Mouse (Mus musculus): ENCODE measurements around the gene Mphosph9. TPM values are rescaled to one million over a fixed set of nuclear protein-coding genes. Genes with fewer than 3 reads are reported as not detected.

Gene Mphosph9
- polyA plus RNA-seq, 1 experiment from 2014 or later: 13.1 TPM

DNA sequence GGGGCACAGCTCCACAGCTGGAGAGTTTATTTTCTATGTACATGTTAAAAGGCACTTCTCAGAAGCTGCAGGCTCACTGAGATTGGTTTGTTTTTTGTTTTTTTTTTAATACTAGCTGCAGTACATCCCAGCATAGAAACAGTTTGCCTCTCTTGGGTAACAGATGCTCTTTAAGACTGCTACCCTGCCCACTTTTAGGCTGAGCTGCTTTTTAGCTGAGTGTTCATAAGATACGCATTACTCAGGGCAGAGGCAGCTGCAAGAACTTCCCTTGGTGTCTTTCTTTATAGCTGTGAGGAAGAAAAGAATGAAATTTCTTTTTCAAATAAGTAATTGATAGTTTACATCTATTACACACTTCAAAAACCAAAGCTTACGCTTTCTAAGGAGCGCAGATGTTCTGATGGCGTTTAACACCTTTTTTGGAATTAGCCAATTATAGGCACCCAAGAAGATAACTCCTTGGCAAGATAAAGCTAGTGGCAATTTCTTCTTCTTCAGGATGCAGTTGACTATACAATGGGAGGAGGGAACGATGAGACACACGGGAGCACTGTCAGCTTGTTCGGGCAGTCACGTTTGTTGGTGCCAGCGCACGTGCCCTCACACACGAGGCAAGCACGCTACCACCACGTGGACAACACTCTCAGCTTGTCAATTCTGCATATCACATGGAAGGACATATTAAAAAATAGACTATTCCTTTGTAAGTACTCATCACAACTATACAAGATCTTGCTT lies 75.0 kb downstream of the Mphosph9 start:
- WGBS: 94% methylated on average over 13 of the region's 13 CpGs
- ATAC-seq (replicated peaks; ENCODE audit: low FRiP score) (no peak), DNase-seq (ENCODE audit: low spot score) (no peak)
- Histone ChIP-seq H3K27ac (ENCODE audit: low read depth, low read length) (no peak overlapping the region), H3K4me3 (ENCODE audit: low read depth, low read length) (no peak overlapping the region), H3K4me1 (replicated peaks; ENCODE audit: control insufficient read depth, insufficient read depth, low read length) (peaks cover 15% of the 10 kb centered on the region), H3K9me3 (ENCODE audit: control insufficient read depth, low read length) (no peaks in the 10 kb centered on the region), H3K4me2 (no peak overlapping the region), H3K36me3 (ENCODE audit: control insufficient read depth, insufficient read depth, low read length) (peaks cover 18% of the 10 kb centered on the region), H3K9ac (ENCODE audit: low read depth, low read length) (no peak overlapping the region), H3K27me3 (replicated peaks; ENCODE audit: control insufficient read depth, insufficient read depth, low read length) (no peaks in the 10 kb centered on the region)

DNA sequence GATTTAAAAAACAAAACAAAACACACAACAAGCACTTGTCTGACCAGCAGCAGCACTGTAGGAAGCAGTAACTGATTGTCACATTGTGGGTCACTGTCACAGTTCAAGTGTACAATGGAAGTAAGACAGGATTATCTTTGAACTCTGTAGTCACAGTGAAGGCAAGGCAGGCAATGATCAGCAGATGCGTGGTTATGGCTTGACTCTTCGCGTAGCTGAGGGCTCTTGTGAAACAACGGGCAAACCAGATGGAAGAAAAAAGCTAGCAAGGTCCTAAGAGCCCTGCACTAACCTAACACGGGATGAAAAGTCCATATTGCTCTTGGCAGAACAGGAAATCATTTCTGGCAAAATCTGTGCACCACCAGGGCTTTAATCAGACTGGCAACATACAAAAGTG lies 76.7 kb downstream of the Mphosph9 start:
- Histone ChIP-seq H3K9me3 (ENCODE audit: control insufficient read depth, low read length) (no peaks in the 10 kb centered on the region), H3K4me1 (replicated peaks; ENCODE audit: control insufficient read depth, insufficient read depth, low read length) (peaks cover 20% of the 10 kb centered on the region), H3K9ac (ENCODE audit: low read depth, low read length) (no peak overlapping the region), H3K27me3 (replicated peaks; ENCODE audit: control insufficient read depth, insufficient read depth, low read length) (no peaks in the 10 kb centered on the region), H3K36me3 (ENCODE audit: control insufficient read depth, insufficient read depth, low read length) (peaks cover 9% of the 10 kb centered on the region), H3K4me2 (no peak overlapping the region), H3K27ac (ENCODE audit: low read depth, low read length) (no peak overlapping the region), H3K4me3 (ENCODE audit: low read depth, low read length) (no peak overlapping the region)
- 77% methylated on average over 5 of the region's 5 CpGs for WGBS
- DNase-seq (ENCODE audit: low spot score) (no peak), ATAC-seq (replicated peaks; ENCODE audit: low FRiP score) (no peak)

DNA sequence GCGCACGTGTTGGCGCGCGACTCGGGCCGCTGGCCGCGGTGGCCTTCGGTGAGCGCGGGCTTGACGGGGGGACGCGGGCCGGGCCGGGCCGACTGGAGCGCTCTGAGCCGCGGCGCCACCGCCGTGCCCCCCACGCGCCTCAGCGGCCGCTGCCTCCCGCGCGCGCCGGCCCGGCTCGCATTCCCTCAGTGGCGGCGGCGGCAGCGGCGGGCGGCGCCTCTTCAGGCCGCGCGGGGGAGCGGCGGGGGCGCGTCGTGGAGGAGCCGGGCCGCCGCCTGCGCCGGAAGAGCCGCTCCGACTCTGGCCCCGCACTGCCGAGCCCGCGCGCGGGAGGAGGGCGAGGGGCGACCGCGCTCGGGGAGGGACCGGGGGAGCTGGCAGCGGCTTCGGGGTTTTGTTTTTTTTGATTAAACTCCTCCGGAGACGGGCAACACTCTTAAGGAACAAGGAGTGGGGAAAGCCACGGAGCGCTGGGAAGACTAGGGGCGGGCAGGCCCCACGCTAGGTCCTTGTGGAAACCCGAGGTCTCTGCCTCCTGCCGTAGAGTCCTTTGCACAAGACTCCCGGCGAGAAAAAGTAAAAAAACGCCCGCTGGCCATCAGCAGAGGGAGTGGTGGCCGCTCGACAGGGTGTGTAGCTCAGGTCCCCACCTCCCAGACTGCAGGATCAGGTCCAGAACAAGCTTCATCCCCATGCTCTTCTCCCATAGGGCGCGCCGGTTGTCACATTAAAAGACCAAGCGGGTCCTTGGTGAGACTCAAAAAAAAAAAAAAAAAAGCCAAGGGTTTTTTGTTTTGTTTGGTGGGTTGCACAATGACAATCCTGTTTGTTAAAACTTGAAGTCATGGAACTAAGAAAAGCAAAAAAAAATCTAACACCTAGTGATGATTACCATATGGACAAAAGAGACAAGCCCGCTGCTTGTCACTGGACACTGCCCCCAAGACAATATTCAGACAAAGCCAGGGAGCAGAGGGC lies 77.9 kb downstream of the Mphosph9 start, which contains the start of gene Pitpnm2:
Gene Pitpnm2 (minus strand): TSS at position 147 of the 978 bp plus-strand sequence.
- H3K9ac ChIP-seq (ENCODE audit: low read depth, low read length): peak within 1 kb of the TSS; percentile 90
- peaks cover 9% of the 10 kb centered on the region for H3K36me3 ChIP-seq (ENCODE audit: control insufficient read depth, insufficient read depth, low read length)
- no peaks in the 10 kb centered on the region for H3K27me3 ChIP-seq (replicated peaks; ENCODE audit: control insufficient read depth, insufficient read depth, low read length)
- WGBS: under 1% methylated on average over 72 of the region's 90 CpGs
- peak within 1 kb of the TSS; percentile 86 for H3K4me3 ChIP-seq (ENCODE audit: low read depth, low read length)
- peak; percentile 62 for ATAC-seq (replicated peaks; ENCODE audit: low FRiP score)
- H3K27ac ChIP-seq (ENCODE audit: low read depth, low read length): peak within 1 kb of the TSS; percentile 84
- H3K4me1 ChIP-seq (replicated peaks; ENCODE audit: control insufficient read depth, insufficient read depth, low read length): peaks cover 20% of the 10 kb centered on the region
- H3K4me2 ChIP-seq: peak within 1 kb of the TSS; percentile 95
- no peaks in the 10 kb centered on the region for H3K9me3 ChIP-seq (ENCODE audit: control insufficient read depth, low read length)
- DNase-seq (ENCODE audit: low spot score): peak; percentile 63

DNA sequence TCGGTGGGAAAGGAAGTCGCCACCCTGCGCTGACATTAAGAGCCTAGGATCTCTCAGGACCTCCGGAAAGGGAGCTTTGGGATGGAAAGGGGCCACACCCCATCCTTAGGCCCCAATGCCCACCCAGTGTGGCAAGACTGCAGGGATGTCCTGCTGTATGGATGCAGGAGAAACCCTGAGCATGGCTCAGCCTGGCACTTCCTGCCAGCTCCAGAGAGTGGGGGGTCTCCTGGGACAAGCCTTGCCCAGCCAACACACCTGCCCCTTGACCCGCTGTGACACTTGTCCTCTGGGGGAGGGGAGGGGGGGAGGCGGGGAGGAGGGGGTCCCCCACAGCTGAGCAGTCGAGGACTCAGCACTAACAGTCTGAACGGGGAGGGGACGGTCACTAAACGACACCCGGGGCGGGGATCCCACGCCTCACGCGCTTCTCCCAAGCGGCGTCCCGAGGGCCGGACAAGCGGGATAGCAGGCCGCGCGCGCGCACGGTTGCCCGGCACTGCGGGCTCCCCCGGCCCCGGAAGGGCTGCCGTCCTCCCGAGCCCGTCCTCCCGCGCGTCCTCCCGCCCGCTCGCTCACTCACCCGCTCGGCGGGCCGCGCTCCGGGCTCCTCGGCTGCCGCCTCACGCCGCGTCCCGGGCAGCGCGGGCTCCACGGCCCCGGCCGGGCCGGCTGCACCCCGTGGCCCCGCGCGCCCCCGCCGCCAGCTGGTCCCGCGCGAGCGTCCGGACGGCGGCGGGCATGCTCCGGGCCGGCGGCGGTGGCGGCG lies 78.7 kb downstream of the Mphosph9 start:
- Histone ChIP-seq H3K27me3 (replicated peaks; ENCODE audit: control insufficient read depth, insufficient read depth, low read length) (no peaks in the 10 kb centered on the region), H3K27ac (ENCODE audit: low read depth, low read length) (peak overlapping the region; percentile 84), H3K36me3 (ENCODE audit: control insufficient read depth, insufficient read depth, low read length) (peaks cover 7% of the 10 kb centered on the region), H3K4me3 (ENCODE audit: low read depth, low read length) (peak overlapping the region; percentile 86), H3K4me1 (replicated peaks; ENCODE audit: control insufficient read depth, insufficient read depth, low read length) (peaks cover 20% of the 10 kb centered on the region), H3K9me3 (ENCODE audit: control insufficient read depth, low read length) (no peaks in the 10 kb centered on the region), H3K9ac (ENCODE audit: low read depth, low read length) (peak overlapping the region; percentile 90), H3K4me2 (peak overlapping the region; percentile 95)
- DNase-seq (ENCODE audit: low spot score) (peak; percentile 57), ATAC-seq (replicated peaks; ENCODE audit: low FRiP score) (peak; percentile 37; the same call in 1 of the 2 replicates)
- WGBS: under 1% methylated on average over 70 of the region's 77 CpGs

DNA sequence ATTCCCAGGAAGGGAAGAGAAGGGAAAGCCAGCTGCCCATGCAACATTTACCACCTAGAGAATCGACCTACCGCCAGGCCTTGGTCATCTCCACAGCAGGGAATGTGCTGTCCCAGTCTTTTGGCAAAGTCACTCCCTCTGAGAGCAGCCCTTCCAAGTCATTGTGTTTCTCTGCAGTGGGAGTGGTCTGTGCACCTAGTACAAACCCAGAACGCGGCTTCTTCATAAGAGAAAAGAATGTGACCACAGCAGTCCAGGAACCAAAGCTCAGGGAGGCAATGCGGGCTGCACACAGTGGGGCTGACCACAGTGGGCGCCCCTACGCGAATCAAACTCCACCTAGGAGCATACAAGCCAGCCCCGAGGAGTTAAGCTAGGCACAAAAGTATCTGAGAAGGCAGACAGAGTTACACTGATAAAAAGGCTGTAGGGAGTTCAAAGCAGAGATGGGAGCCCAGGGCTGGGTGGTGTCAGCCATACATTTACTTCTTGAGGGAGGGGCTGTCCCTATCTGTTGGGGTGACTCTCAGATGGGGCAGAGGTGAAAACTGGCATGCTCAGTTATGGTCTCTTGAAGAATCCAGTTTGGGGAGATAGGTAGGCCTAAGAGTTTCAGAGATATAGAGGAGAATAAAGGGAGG lies 79.7 kb downstream of the Mphosph9 start:
- peak; percentile 75 for ATAC-seq (replicated peaks; ENCODE audit: low FRiP score)
- peak overlapping the region; percentile 67 for H3K27ac ChIP-seq (ENCODE audit: low read depth, low read length)

DNA sequence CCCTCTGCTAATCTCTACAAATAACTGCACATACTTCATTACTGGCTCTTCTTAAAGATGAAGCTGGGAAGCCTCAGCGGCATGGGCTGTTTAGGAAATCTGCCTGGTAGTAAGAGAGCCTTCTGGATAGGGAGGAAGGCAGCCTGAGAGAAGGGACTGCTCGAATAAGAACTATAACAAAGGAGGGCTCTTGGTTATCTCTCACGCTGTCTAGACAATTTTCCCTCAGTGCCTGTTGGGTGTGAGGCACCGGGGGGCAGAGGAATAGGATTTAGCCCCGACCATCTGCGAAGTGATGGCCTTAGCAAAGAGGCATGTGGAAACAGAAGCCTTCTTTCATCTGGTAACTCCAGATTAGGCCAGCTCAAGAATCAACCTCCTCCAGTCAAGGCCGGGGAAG lies 80.5 kb downstream of the Mphosph9 start:
- 41% methylated on average over 7 of the region's 7 CpGs for WGBS
- Histone ChIP-seq H3K9ac (ENCODE audit: low read depth, low read length) (no peak overlapping the region), H3K4me3 (ENCODE audit: low read depth, low read length) (no peak overlapping the region)

More for the DNA sequence above, 79.7 kb downstream of the Mphosph9 start:
- WGBS: 30% methylated on average over 9 of the region's 9 CpGs
- Histone ChIP-seq H3K27me3 (replicated peaks; ENCODE audit: control insufficient read depth, insufficient read depth, low read length) (no peaks in the 10 kb centered on the region), H3K9me3 (ENCODE audit: control insufficient read depth, low read length) (no peaks in the 10 kb centered on the region), H3K4me3 (ENCODE audit: low read depth, low read length) (peak overlapping the region; percentile 86), H3K4me1 (replicated peaks; ENCODE audit: control insufficient read depth, insufficient read depth, low read length) (peaks cover 24% of the 10 kb centered on the region), H3K4me2 (peak overlapping the region; percentile 95), H3K9ac (ENCODE audit: low read depth, low read length) (peak overlapping the region; percentile 90), H3K36me3 (ENCODE audit: control insufficient read depth, insufficient read depth, low read length) (peaks cover 7% of the 10 kb centered on the region)
- peak; percentile 49 for DNase-seq (ENCODE audit: low spot score)

DNA sequence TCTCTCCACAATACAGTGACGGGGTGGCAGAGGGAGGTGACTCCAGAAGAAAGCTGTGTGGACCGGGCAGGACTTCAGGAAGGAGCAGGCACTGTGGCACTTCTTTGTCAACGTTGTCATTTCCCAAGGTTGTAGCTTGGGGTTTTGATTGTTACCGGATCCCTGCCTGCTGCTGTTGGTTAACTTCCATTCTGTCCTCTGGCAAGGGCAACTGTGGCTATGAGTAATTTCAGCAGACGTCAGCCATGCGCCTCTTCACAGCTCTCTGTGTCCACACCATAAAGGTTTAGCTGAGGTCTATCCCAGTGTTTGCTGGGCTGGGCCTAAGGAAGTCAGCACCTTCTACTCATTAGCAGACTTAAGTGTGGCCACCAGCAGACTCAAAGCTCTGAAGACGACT lies 82.9 kb downstream of the Mphosph9 start:
- H3K4me1 ChIP-seq (replicated peaks; ENCODE audit: control insufficient read depth, insufficient read depth, low read length): peaks cover 47% of the 10 kb centered on the region
- H3K36me3 ChIP-seq (ENCODE audit: control insufficient read depth, insufficient read depth, low read length): peaks cover 4% of the 10 kb centered on the region; the same call in 1 of the 2 replicates
- no peak overlapping the region for H3K9ac ChIP-seq (ENCODE audit: low read depth, low read length)
- WGBS: 89% methylated on average over 7 of the region's 7 CpGs
- ATAC-seq (replicated peaks; ENCODE audit: low FRiP score) (no peak), DNase-seq (ENCODE audit: low spot score) (no peak)
- H3K27ac ChIP-seq (ENCODE audit: low read depth, low read length): no peak overlapping the region
- no peak overlapping the region for H3K4me2 ChIP-seq
- H3K9me3 ChIP-seq (ENCODE audit: control insufficient read depth, low read length): no peaks in the 10 kb centered on the region
- no peak overlapping the region for H3K4me3 ChIP-seq (ENCODE audit: low read depth, low read length)
- H3K27me3 ChIP-seq (replicated peaks; ENCODE audit: control insufficient read depth, insufficient read depth, low read length): no peaks in the 10 kb centered on the region

More for the DNA sequence above, 80.5 kb downstream of the Mphosph9 start:
- peak; percentile 28 for DNase-seq (ENCODE audit: low spot score)
- H3K4me1 ChIP-seq (replicated peaks; ENCODE audit: control insufficient read depth, insufficient read depth, low read length): peaks cover 29% of the 10 kb centered on the region
- peaks cover 7% of the 10 kb centered on the region for H3K36me3 ChIP-seq (ENCODE audit: control insufficient read depth, insufficient read depth, low read length)
- H3K9me3 ChIP-seq (ENCODE audit: control insufficient read depth, low read length): no peaks in the 10 kb centered on the region
- H3K4me2 ChIP-seq: peak overlapping the region; percentile 95
- H3K27ac ChIP-seq (ENCODE audit: low read depth, low read length): peak overlapping the region; percentile 67; the same call in 1 of the 2 replicates
- no peaks in the 10 kb centered on the region for H3K27me3 ChIP-seq (replicated peaks; ENCODE audit: control insufficient read depth, insufficient read depth, low read length)
- no peak for ATAC-seq (replicated peaks; ENCODE audit: low FRiP score)
